Mouse (Mus musculus): ENCODE results near the gene Adgrv1. TPM values are rescaled to one million over a fixed set of nuclear protein-coding genes. Genes with fewer than 3 reads are reported as not detected.
A peak's percentile ranks its signal among the peaks of the same experiment; 100 is the strongest.

The Adgrv1 gene
- total RNA-seq, 1 experiment from 2014 or later = 0.38 TPM

- ATAC-seq (replicated peaks; ENCODE audit: insufficient number of reproducible peaks, low FRiP score, low TSS enrichment, poor library complexity, severe bottlenecking) = no peak
Measured at GRCm38 (mm10) chr13:81131860-81132259, 501.1 kb downstream of the Adgrv1 start.

GRCm38 (mm10) chr13:81130742-81131524 lies 502.0 kb downstream of the Adgrv1 start:
- no peak for ATAC-seq (replicated peaks; ENCODE audit: insufficient number of reproducible peaks, low FRiP score, low TSS enrichment, poor library complexity, severe bottlenecking)

GRCm38 (mm10) chr13:81125846-81126245 lies 507.1 kb downstream of the Adgrv1 start:
- no peak for ATAC-seq (replicated peaks; ENCODE audit: insufficient number of reproducible peaks, low FRiP score, low TSS enrichment, poor library complexity, severe bottlenecking)

- ATAC-seq (replicated peaks; ENCODE audit: insufficient number of reproducible peaks, low FRiP score, low TSS enrichment, poor library complexity, severe bottlenecking) = no peak
Measured at GRCm38 (mm10) chr13:81122238-81122637, 510.7 kb downstream of the Adgrv1 start.

- ATAC-seq (replicated peaks; ENCODE audit: insufficient number of reproducible peaks, low FRiP score, low TSS enrichment, poor library complexity, severe bottlenecking) = no peak
Measured at GRCm38 (mm10) chr13:81110479-81110878, 522.5 kb downstream of the Adgrv1 start.

- no peak for ATAC-seq (replicated peaks; ENCODE audit: insufficient number of reproducible peaks, low FRiP score, low TSS enrichment, poor library complexity, severe bottlenecking)
Measured at GRCm38 (mm10) chr13:81109676-81110075, 523.3 kb downstream of the Adgrv1 start.

- no peak for ATAC-seq (replicated peaks; ENCODE audit: insufficient number of reproducible peaks, low FRiP score, low TSS enrichment, poor library complexity, severe bottlenecking)
Measured at GRCm38 (mm10) chr13:81108526-81109302, 524.2 kb downstream of the Adgrv1 start.

- ATAC-seq (replicated peaks; ENCODE audit: insufficient number of reproducible peaks, low FRiP score, low TSS enrichment, poor library complexity, severe bottlenecking) = 0 out of 2 replicates have a peak, but pooled peaks have one; percentile 13
Measured at GRCm38 (mm10) chr13:81107436-81107835, 525.5 kb downstream of the Adgrv1 start.

- no peak for ATAC-seq (replicated peaks; ENCODE audit: insufficient number of reproducible peaks, low FRiP score, low TSS enrichment, poor library complexity, severe bottlenecking)
Measured at GRCm38 (mm10) chr13:81103794-81104193, 529.2 kb downstream of the Adgrv1 start.

- ATAC-seq (replicated peaks; ENCODE audit: insufficient number of reproducible peaks, low FRiP score, low TSS enrichment, poor library complexity, severe bottlenecking) = no peak
Measured at GRCm38 (mm10) chr13:81096424-81096823, 536.5 kb downstream of the Adgrv1 start.

- ATAC-seq (replicated peaks; ENCODE audit: insufficient number of reproducible peaks, low FRiP score, low TSS enrichment, poor library complexity, severe bottlenecking) = no peak
Measured at GRCm38 (mm10) chr13:81094513-81094912, 538.4 kb downstream of the Adgrv1 start.

- no peak for ATAC-seq (replicated peaks; ENCODE audit: insufficient number of reproducible peaks, low FRiP score, low TSS enrichment, poor library complexity, severe bottlenecking)
Measured at GRCm38 (mm10) chr13:81090051-81090836, 542.7 kb downstream of the Adgrv1 start.

GRCm38 (mm10) chr13:81086969-81087682 lies 545.8 kb downstream of the Adgrv1 start:
- ATAC-seq (replicated peaks; ENCODE audit: insufficient number of reproducible peaks, low FRiP score, low TSS enrichment, poor library complexity, severe bottlenecking) = no peak

- ATAC-seq (replicated peaks; ENCODE audit: insufficient number of reproducible peaks, low FRiP score, low TSS enrichment, poor library complexity, severe bottlenecking) = no peak
Measured at GRCm38 (mm10) chr13:81072214-81072613, 560.7 kb downstream of the Adgrv1 start.

GRCm38 (mm10) chr13:81051448-81051847 lies 581.5 kb downstream of the Adgrv1 start:
- no peak for ATAC-seq (replicated peaks; ENCODE audit: insufficient number of reproducible peaks, low FRiP score, low TSS enrichment, poor library complexity, severe bottlenecking)

GRCm38 (mm10) chr13:81050911-81051310 lies 582.0 kb downstream of the Adgrv1 start:
- no peak; the same call in 1 of the 2 replicates for ATAC-seq (replicated peaks; ENCODE audit: insufficient number of reproducible peaks, low FRiP score, low TSS enrichment, poor library complexity, severe bottlenecking)

GRCm38 (mm10) chr13:81045345-81045744 lies 587.6 kb downstream of the Adgrv1 start:
- no peak for ATAC-seq (replicated peaks; ENCODE audit: insufficient number of reproducible peaks, low FRiP score, low TSS enrichment, poor library complexity, severe bottlenecking)
